ENCODE assay signal across 22 mouse cellular contexts in genomic region chr3:34825036-34825435, GRCm38 (mm10).
DNase-seq lines count a peak whose midpoint lies in the region; ATAC-seq lines count a peak whose summit lies in the region.
"Had no signal": no experiment of that assay in that cellular context is flagged by ENCODE, and none has a peak within 500 bp of the region (broad histone marks: within the 10 kb centered on the region; RNA-seq: fewer than 3 reads in every experiment).

No protein-coding gene starts in this region.

- ATAC-seq in embryonic facial prominence, embryonic 13.5 days (ENCODE audit: insufficient number of reproducible peaks, insufficient read depth, low FRiP score, low TSS enrichment, low read depth): no peak
- no peak for ATAC-seq in megakaryocyte, adult 5-6 weeks (ENCODE audit: poor library complexity, severe bottlenecking)
- ATAC-seq: CD4-positive, CD25-positive, alpha-beta regulatory T cell, adult 4 months; forebrain, embryonic 16.5 days; hindbrain, embryonic 16.5 days had no signal

- H3K4me3 ChIP-seq in embryonic facial prominence, embryonic 13.5 days: no peak overlapping the region
- H3K4me3 ChIP-seq in embryonic facial prominence, embryonic 10.5 days: no peak overlapping the region
- H3K4me3 ChIP-seq in megakaryocyte, embryonic 14.5 days (replicated peaks): peak overlapping the region; percentile 18
- H3K4me3 ChIP-seq: forebrain, embryonic 12.5 days; hindbrain, embryonic 12.5 days had no signal

- H3K9ac ChIP-seq in embryonic facial prominence, embryonic 13.5 days: no peak overlapping the region
- H3K9ac ChIP-seq: forebrain, embryonic 12.5 days; hindbrain, embryonic 12.5 days had no signal

- no peaks in the 10 kb centered on the region for H3K36me3 ChIP-seq in embryonic facial prominence, embryonic 13.5 days
- H3K36me3 ChIP-seq in embryonic facial prominence, embryonic 10.5 days (replicated peaks): no peaks in the 10 kb centered on the region
- no peaks in the 10 kb centered on the region for H3K36me3 ChIP-seq in megakaryocyte, embryonic 14.5 days (replicated peaks; ENCODE audit: low read length)
- H3K36me3 ChIP-seq: forebrain, embryonic 12.5 days; G1E; hindbrain, embryonic 12.5 days had no signal

- no peak for DNase-seq in embryonic facial prominence, embryonic 10.5 days (ENCODE audit: low spot score)
- peak; percentile 8 for DNase-seq in urinary bladder, postnatal 25 days (ENCODE audit: low spot score)
- DNase-seq in urinary bladder, adult 2 months (ENCODE audit: low spot score): no peak
- DNase-seq in urinary bladder, postnatal 36 days (ENCODE audit: low spot score in 2 of 2): peak; percentile 20 to 22
- no peak for DNase-seq in gastrocnemius, postnatal 4 days (ENCODE audit: low spot score in 2 of 2)
- DNase-seq: adrenal gland, postnatal 10 days; B cell, adult 2 months; cerebellum, adult 11-12 months; cerebellum, adult 9-10 months; cerebellum, postnatal 25 days; gastrocnemius, postnatal 14 days; heart, postnatal 10 days; heart, postnatal 4 days had no signal

- no peaks in the 10 kb centered on the region for H3K9me3 ChIP-seq in embryonic facial prominence, embryonic 13.5 days
- no peaks in the 10 kb centered on the region for H3K9me3 ChIP-seq in embryonic facial prominence, embryonic 10.5 days
- H3K9me3 ChIP-seq in megakaryocyte, embryonic 14.5 days: peaks cover 51% of the 10 kb centered on the region
- H3K9me3 ChIP-seq: forebrain, embryonic 12.5 days; hindbrain, embryonic 12.5 days had no signal

- H3K27me3 ChIP-seq in embryonic facial prominence, embryonic 13.5 days: no peaks in the 10 kb centered on the region
- no peaks in the 10 kb centered on the region for H3K27me3 ChIP-seq in embryonic facial prominence, embryonic 10.5 days (replicated peaks; ENCODE audit: low read depth, poor library complexity, severe bottlenecking)
- H3K27me3 ChIP-seq in megakaryocyte, embryonic 14.5 days (replicated peaks): no peaks in the 10 kb centered on the region
- H3K27me3 ChIP-seq: forebrain, embryonic 12.5 days; hindbrain, embryonic 12.5 days had no signal

- no peak overlapping the region for H3K4me2 ChIP-seq in embryonic facial prominence, embryonic 13.5 days
- H3K4me2 ChIP-seq: forebrain, embryonic 12.5 days; hindbrain, embryonic 12.5 days had no signal

- H3K4me1 ChIP-seq in embryonic facial prominence, embryonic 13.5 days: no peaks in the 10 kb centered on the region
- peaks cover 7% of the 10 kb centered on the region; the same call in 1 of the 2 replicates for H3K4me1 ChIP-seq in embryonic facial prominence, embryonic 10.5 days
- H3K4me1 ChIP-seq in megakaryocyte, embryonic 14.5 days: no peaks in the 10 kb centered on the region
- H3K4me1 ChIP-seq: forebrain, embryonic 12.5 days; hindbrain, embryonic 12.5 days had no signal

- peak overlapping the region; percentile 5; the same call in 1 of the 2 replicates for H3K27ac ChIP-seq in embryonic facial prominence, embryonic 13.5 days
- H3K27ac ChIP-seq in embryonic facial prominence, embryonic 10.5 days (replicated peaks): no peak overlapping the region
- H3K27ac ChIP-seq: forebrain, embryonic 12.5 days; hindbrain, embryonic 12.5 days had no signal

- 70% methylated on average over 11 of the region's 11 CpGs for WGBS in embryonic facial prominence, embryonic 13.5 days
- WGBS in embryonic facial prominence, embryonic 10.5 days: 88% methylated on average over 11 of the region's 11 CpGs

Comparison
In these comparisons a context has a peak if more than half of its experiments do, and no peak if none do; other contexts are left out.
1. DNase-seq: peak in urinary bladder, postnatal 25 days (single experiment) and urinary bladder, postnatal 36 days (2 of 2); none in embryonic facial prominence, embryonic 10.5 days (single experiment), urinary bladder, adult 2 months (single experiment) and gastrocnemius, postnatal 4 days (0 of 2).